Mouse (Mus musculus): ENCODE data around the gene Itgb6. TPM values are rescaled to one million over a fixed set of nuclear protein-coding genes. Genes with fewer than 3 reads are reported as not detected.

The Itgb6 gene
- polyA plus RNA-seq, 1 experiment, result not detected

DNA sequence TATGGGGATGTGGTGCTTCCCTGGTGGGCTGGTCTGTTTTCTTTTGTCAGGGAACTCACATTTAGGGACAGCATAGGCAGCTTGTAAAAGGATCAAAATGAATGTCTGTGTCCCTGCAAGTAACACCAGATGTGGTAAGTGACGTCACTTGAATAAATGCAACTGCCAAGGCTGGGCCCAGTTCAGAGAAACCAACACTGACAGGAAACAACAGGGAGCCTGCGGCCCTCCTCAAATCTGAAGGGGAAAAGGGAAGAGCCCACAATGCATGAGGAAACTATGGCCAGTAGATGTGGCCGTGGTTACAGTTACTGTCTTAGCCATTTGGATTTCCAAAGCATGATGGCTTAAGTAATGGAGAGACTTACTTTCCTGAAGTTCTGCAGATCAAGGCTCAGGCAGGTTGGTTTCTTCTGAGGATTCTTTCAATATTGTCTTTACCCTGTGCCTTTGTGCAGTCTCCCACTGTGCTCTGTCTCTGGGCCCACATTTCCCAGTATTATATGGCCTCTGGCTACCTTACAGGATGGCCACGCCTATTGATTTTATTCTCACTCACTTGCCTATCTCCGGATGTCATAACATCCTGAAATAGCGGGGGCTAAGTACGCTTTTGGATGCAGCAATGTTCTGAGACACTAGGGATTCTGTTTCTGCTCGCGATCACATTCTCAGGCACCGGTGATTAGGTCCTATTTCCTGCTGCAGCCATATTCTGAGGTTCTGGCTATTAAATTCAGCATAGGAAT lies 17.1 kb upstream of the Itgb6 start:
- 83% methylated on average over 10 of the region's 10 CpGs for WGBS
- H3K4me3 ChIP-seq (ENCODE audit: insufficient read depth, low read depth, low read length), result no peak overlapping the region
- TF ChIP-seq POLR2A (IDR thresholded peaks at IDR 0.05; ENCODE audit: insufficient read depth, low read depth, low read length) (no peak), CTCF (IDR thresholded peaks at IDR 0.05; ENCODE audit: insufficient read depth, low read depth, low read length) (no peak)
- no peaks in the 10 kb centered on the region for H3K4me1 ChIP-seq (ENCODE audit: control insufficient read depth, insufficient read depth, low read length)
- H3K27ac ChIP-seq (ENCODE audit: insufficient read depth, low read depth, low read length), result no peak overlapping the region

- 57% methylated on average over 6 of the region's 6 CpGs for WGBS
- H3K4me3 ChIP-seq (ENCODE audit: insufficient read depth, low read depth, low read length), result no peak overlapping the region
- no peaks in the 10 kb centered on the region for H3K4me1 ChIP-seq (ENCODE audit: control insufficient read depth, insufficient read depth, low read length)
- no peak for TF ChIP-seq POLR2A (IDR thresholded peaks at IDR 0.05; ENCODE audit: insufficient read depth, low read depth, low read length)
- TF ChIP-seq CTCF (IDR thresholded peaks at IDR 0.05; ENCODE audit: insufficient read depth, low read depth, low read length), result no peak
- H3K27ac ChIP-seq (ENCODE audit: insufficient read depth, low read depth, low read length), result no peak overlapping the region
Observed at GRCm38 (mm10) chr2:60730929-60731328, 8.5 kb upstream of the Itgb6 start.

DNA sequence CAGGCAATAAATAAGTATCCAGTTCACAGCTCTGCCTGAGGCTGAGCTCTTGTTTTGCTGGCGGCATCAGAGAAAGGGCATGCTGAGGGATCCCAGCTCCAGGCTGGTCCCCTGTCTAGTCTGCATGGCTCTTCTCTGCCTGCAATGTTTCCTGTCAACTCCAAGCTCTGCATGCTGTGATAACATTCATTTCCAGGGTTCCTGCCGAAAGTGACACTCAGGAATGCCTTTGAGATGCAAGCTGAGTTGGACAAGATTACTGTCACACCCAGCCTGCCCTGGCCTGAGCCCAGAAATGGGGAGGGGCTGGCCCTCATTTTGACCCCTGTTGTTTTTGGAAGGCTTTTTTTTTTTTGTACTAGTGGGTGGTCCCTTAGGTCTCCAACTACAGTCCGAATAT lies 7.6 kb upstream of the Itgb6 start:
- TF ChIP-seq CTCF (IDR thresholded peaks at IDR 0.05; ENCODE audit: insufficient read depth, low read depth, low read length) (no peak), POLR2A (IDR thresholded peaks at IDR 0.05; ENCODE audit: insufficient read depth, low read depth, low read length) (no peak)
- Histone ChIP-seq H3K4me1 (ENCODE audit: control insufficient read depth, insufficient read depth, low read length) (no peaks in the 10 kb centered on the region), H3K4me3 (ENCODE audit: insufficient read depth, low read depth, low read length) (no peak overlapping the region), H3K27ac (ENCODE audit: insufficient read depth, low read depth, low read length) (no peak overlapping the region)
- 62% methylated on average over 3 of the region's 3 CpGs for WGBS

- 85% methylated on average over 10 of the region's 10 CpGs for WGBS
- Histone ChIP-seq H3K4me3 (ENCODE audit: insufficient read depth, low read depth, low read length) (no peak overlapping the region), H3K4me1 (ENCODE audit: control insufficient read depth, insufficient read depth, low read length) (no peaks in the 10 kb centered on the region), H3K27ac (ENCODE audit: insufficient read depth, low read depth, low read length) (no peak overlapping the region)
- TF ChIP-seq POLR2A (IDR thresholded peaks at IDR 0.05; ENCODE audit: insufficient read depth, low read depth, low read length) (no peak), CTCF (IDR thresholded peaks at IDR 0.05; ENCODE audit: insufficient read depth, low read depth, low read length) (no peak)
Observed at GRCm38 (mm10) chr2:60728902-60729585, 6.6 kb upstream of the Itgb6 start.

GRCm38 (mm10) chr2:60724660-60725059 lies 2.2 kb upstream of the Itgb6 start:
- Histone ChIP-seq H3K27ac (ENCODE audit: insufficient read depth, low read depth, low read length) (no peak overlapping the region), H3K4me1 (ENCODE audit: control insufficient read depth, insufficient read depth, low read length) (no peaks in the 10 kb centered on the region), H3K4me3 (ENCODE audit: insufficient read depth, low read depth, low read length) (no peak overlapping the region)
- TF ChIP-seq POLR2A (IDR thresholded peaks at IDR 0.05; ENCODE audit: insufficient read depth, low read depth, low read length) (no peak), CTCF (IDR thresholded peaks at IDR 0.05; ENCODE audit: insufficient read depth, low read depth, low read length) (no peak)
- WGBS, result 93% methylated on average over 2 of the region's 2 CpGs

DNA sequence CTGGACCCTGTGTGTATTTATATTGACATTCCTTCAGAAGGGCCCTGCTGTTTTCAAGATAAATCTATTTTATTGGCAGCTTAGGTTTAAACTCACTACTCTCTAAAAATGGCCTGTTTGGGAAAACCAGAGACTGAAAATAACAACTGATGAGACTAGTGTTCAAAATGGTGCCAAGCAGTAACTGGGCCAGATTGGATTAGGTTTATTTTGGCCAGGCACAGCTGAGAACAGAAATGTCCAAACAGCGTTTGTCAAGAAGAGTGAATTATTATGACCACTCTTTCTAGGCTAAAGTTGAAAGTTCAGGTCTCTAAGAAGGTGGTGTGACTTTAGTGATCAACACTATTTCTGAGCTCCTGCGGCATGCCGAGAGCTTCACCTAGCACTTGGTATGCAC lies 524 bp upstream of the Itgb6 start:
- no peak overlapping the region for H3K27ac ChIP-seq (ENCODE audit: insufficient read depth, low read depth, low read length)
- no peak overlapping the region for H3K4me3 ChIP-seq (ENCODE audit: insufficient read depth, low read depth, low read length)
- WGBS, result 89% methylated on average over 3 of the region's 3 CpGs
- H3K4me1 ChIP-seq (ENCODE audit: control insufficient read depth, insufficient read depth, low read length), result no peaks in the 10 kb centered on the region
- TF ChIP-seq CTCF (IDR thresholded peaks at IDR 0.05; ENCODE audit: insufficient read depth, low read depth, low read length), result no peak
- TF ChIP-seq POLR2A (IDR thresholded peaks at IDR 0.05; ENCODE audit: insufficient read depth, low read depth, low read length), result no peak

DNA sequence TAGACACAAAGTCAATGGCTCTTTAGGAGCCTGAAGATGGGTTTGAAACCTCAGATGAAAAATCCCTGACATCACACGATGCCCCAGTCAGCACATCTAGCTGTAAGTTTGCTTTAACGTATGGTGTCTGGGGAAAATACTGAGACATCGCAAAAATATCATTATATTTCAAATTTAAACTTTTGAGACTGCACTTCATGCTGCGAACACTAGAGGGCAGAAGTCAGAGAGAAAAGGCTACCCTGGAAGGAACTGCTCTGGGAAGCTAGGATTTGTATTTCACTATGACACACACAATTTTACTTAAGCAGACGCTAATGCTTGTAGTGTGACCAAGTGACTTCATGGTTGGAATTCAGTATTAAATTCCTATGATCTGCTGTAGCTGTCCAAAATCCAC lies 1.5 kb downstream of the Itgb6 start:
- Histone ChIP-seq H3K27ac (ENCODE audit: insufficient read depth, low read depth, low read length) (no peak overlapping the region), H3K4me3 (ENCODE audit: insufficient read depth, low read depth, low read length) (no peak overlapping the region), H3K4me1 (ENCODE audit: control insufficient read depth, insufficient read depth, low read length) (peaks cover 2% of the 10 kb centered on the region)
- TF ChIP-seq CTCF (IDR thresholded peaks at IDR 0.05; ENCODE audit: insufficient read depth, low read depth, low read length), result no peak
- no peak for TF ChIP-seq POLR2A (IDR thresholded peaks at IDR 0.05; ENCODE audit: insufficient read depth, low read depth, low read length)
- 17% methylated on average over 5 of the region's 5 CpGs for WGBS

GRCm38 (mm10) chr2:60720205-60720604 lies 2.2 kb downstream of the Itgb6 start:
- peaks cover 6% of the 10 kb centered on the region for H3K4me1 ChIP-seq (ENCODE audit: control insufficient read depth, insufficient read depth, low read length)
- H3K27ac ChIP-seq (ENCODE audit: insufficient read depth, low read depth, low read length), result no peak overlapping the region
- no peak overlapping the region for H3K4me3 ChIP-seq (ENCODE audit: insufficient read depth, low read depth, low read length)
- TF ChIP-seq CTCF (IDR thresholded peaks at IDR 0.05; ENCODE audit: insufficient read depth, low read depth, low read length) (no peak), POLR2A (IDR thresholded peaks at IDR 0.05; ENCODE audit: insufficient read depth, low read depth, low read length) (no peak)
- 73% methylated on average over 8 of the region's 8 CpGs for WGBS

GRCm38 (mm10) chr2:60717348-60717747 lies 5.1 kb downstream of the Itgb6 start:
- H3K4me3 ChIP-seq (ENCODE audit: insufficient read depth, low read depth, low read length), result no peak overlapping the region
- peaks cover 12% of the 10 kb centered on the region for H3K4me1 ChIP-seq (ENCODE audit: control insufficient read depth, insufficient read depth, low read length)
- H3K27ac ChIP-seq (ENCODE audit: insufficient read depth, low read depth, low read length), result no peak overlapping the region
- TF ChIP-seq POLR2A (IDR thresholded peaks at IDR 0.05; ENCODE audit: insufficient read depth, low read depth, low read length), result no peak
- TF ChIP-seq CTCF (IDR thresholded peaks at IDR 0.05; ENCODE audit: insufficient read depth, low read depth, low read length), result no peak
- 58% methylated on average over 13 of the region's 13 CpGs for WGBS

Measured in olfactory bulb, adult 2 months (tissue).